Mouse (Mus musculus) kidney, postnatal 25 days (tissue): ENCODE measurements around the gene Insyn1.

Experiments
- DNase-seq, 2 experiments: peaks; one replicate each; pipeline ENCODE4 v3.0.0; 2021; ENCODE audit warnings: mixed read lengths in 2 of 2

Gene Insyn1

GRCm38 (mm10) chr9:58489133-58489864, 896 bp downstream of the Insyn1 start:
- DNase-seq = no peak

- no peak for DNase-seq
Observed at GRCm38 (mm10) chr9:58489865-58490165, 1.4 kb downstream of the Insyn1 start.

DNA sequence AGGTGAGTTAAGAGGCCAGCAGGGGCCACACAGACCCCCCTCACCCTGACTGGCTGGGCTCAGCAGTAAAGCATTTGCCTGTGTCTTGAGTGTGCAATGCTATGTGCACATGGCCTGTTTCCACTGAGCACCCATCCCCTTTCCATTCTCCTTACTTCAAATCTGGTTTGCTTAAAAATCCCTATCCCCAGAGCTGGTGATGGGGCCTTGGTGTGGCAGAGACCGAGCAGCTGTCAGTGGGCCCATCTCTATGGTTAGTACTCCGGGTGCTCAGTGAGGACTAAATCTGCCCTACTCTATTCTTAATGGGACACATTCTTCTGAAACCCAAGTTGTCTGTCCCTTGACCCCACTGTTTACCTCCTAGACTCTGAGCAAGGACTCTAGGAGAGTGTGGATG, 2.0 kb downstream of the Insyn1 start:
- DNase-seq = no peak

GRCm38 (mm10) chr9:58495035-58495434, 6.6 kb downstream of the Insyn1 start:
- DNase-seq = no peak

GRCm38 (mm10) chr9:58496470-58497182, 8.2 kb downstream of the Insyn1 start:
- DNase-seq = no peak

- DNase-seq = no peak
Observed at GRCm38 (mm10) chr9:58497942-58498341, 9.5 kb downstream of the Insyn1 start.

DNA sequence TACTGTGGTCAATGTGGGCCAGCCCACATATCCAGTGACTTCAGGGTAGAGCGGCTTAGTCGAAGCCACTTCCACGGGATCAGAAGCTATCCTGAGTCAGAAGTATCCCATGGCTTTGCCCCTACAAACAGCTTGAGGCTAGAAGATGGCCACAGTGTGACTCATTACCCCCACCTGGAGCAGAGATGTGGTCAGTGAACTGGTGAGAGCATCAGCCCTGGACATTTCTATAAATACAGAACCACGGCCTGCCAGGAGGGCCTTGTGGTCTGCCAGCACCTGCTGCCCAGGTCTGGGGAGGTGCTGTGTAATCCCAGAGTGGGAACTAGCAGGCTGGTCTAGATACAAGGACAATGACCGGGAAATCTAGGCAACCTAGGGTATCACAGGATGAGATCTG, 12.5 kb downstream of the Insyn1 start:
- no peak for DNase-seq

DNA sequence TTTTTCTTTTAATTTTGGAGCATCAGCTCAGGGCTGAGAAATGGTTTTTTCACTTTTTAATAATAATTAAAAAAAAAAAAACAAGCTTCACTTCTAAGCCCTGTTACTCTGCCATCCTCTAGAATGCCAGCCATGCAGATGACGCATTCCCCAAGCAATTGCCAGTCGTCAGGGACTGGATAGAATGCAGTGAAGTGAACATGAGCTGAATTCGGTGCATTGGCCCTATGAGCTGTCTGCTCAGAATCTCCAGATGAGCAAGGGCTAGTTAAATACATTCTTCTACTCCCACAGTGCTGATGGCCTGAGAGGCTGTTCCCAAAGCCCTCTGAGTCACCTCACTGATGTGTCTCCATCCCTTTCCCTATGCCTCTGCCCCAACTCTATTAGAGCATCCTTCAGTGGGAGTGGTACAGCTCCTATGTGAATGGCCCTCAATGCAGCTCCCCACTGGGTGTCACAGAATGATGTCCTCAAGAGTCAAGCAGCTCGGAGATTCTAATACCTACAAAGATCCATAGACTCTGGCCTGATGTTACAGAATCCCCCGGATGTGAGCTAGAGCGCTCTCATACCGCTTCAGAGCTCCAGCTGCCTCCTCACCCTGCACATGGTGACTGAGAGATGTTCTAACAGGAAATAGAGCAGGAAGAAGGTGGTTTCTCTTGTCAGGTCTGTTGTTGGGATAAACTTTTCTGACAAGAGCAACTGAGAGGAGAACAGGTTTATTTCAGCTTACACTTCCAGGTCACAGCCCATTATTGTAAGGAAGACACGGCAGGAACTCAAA, 19.0 kb downstream of the Insyn1 start:
- no peak for DNase-seq

- no peak for DNase-seq
Observed at GRCm38 (mm10) chr9:58510452-58510851, 22.0 kb downstream of the Insyn1 start.

GRCm38 (mm10) chr9:58513749-58514148, 25.3 kb downstream of the Insyn1 start:
- no peak for DNase-seq

DNA sequence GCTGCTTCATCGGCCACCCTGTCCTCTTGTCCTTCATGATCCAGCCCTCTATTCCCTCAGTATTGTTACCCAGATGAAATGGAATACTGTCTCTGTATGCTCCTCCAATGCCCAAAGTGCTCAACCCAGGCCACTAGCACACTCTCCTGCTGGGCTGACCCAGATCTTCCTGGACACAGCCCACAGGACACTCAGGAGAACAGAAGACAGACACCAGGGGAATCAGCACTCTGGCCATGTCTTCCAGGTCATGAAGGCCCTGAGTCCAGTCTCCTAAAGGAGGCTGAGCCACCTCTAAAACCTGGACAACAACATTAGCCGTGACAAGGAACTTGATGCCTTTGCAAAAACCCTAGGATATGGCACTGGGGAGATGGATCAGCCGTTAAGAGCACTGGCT, 28.1 kb downstream of the Insyn1 start:
- no peak for DNase-seq

DNA sequence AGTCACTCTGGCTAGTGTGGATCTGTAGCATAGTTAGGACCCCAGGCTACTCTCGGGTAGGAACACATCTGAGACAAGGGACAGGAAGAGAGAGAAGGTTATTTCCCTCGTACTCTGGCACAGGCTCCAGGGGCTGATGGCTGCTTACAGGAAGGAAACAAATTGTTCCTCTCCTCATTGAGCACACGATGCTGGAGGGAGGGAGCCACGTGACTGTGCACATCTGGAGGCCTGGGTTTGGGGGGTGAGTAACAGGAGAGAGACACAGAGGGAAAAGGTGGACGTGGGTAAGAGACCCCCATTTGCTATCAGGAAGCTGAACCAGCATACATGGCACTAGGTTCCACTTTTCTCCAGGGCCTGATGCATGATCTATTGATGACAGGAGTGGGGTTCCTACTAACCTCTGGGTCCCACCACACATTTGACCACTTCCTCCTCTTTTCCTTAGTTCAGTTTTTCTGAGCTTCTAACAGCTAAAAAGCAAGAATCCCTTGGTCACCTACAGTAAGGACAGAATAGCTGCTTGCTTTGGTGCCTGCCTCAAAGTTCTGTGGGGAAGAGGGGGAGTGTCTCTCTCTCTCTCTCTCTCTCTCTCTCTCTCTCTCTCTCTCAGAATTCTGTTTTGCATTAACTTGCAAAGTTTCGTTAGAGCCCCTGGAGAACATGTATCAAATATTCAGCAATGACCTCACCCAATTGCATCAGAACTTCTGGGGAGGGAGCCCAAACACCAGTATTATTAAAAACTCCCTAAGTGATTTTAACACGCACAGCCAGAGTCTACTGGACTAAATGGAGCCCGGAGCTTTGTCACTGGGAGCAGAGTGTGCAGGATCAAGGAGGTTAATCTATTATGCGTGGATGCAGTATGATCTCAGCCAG, 29.7 kb downstream of the Insyn1 start:
- no peak for DNase-seq

DNA sequence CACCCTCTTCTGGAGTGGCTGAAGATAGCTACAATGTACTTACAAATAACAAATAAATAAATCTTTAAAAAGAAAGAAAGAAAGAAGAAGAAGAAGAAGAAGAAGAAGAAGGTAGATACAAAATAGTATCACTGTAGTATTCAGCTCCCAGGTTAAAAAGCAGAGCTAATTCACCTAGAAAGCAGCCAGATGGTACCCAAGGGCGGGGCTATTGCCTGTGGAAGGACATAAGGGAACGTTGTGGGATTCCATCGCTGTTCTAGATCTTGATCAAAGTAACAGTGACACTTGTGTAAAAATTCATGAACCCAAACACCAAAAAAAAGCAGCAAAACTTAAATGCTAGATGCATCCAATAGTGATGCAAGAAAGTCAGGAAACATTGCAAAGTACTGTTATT, 31.6 kb downstream of the Insyn1 start:
- no peak for DNase-seq

DNA sequence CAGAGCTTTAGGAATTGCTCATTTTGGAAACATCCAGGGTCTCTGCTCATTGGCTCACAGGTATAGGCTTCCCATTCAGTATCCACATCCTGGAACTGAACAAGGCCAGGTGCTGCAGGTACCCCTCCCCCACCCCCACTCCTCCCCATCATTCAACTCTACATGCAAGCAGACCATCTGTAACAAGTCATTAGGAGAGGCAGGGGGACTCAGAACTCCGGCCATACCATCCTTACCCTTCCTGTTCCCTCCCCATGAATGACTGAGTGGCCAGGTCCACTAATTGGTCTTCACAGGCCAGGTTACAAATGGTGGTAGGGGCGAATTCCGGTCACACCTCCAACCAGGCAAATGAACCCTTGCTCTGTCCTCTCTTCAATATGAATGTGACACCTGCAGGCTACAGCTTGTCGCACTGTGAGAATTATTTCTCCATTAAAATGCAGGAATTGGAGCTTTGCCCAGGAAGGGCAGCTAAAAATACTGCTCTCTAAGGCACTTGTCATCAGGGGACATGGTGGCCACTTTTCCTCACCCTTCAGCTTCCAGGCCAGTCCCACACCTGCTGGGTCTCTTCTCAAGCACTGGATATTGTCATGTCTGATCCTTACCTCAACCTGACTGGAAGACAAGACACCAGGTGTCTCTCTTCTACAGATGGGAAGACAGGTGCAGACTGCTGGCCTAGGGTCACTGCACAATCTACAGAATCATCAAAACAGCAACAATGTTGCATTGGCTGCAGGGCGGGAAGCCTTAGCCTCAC, 32.6 kb downstream of the Insyn1 start:
- DNase-seq = no peak

GRCm38 (mm10) chr9:58521883-58522423, 33.5 kb downstream of the Insyn1 start:
- no peak for DNase-seq

- no peak for DNase-seq
Observed at GRCm38 (mm10) chr9:58525108-58525507, 36.7 kb downstream of the Insyn1 start.

DNA sequence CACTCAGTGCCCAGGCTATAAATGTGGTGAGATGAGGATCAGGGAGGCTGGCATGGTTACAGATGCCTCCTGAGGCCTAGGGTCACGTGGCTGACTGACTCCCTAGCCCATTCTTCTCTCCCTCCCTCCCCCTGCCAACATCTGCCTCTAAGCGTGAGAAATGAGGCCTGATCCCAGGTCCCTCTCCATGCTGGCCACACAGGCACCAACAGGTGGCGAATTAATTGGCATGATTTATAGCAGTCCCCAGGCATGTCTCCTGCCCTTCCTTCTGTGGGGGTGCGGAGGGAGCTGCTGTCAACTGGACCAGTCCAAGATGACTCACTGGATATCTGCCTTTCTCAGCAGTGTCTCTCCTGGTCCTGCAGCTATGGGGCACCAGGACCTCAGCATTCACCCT, 39.4 kb downstream of the Insyn1 start:
- no peak for DNase-seq

GRCm38 (mm10) chr9:58530407-58530806, 42.0 kb downstream of the Insyn1 start:
- DNase-seq = no peak

DNA sequence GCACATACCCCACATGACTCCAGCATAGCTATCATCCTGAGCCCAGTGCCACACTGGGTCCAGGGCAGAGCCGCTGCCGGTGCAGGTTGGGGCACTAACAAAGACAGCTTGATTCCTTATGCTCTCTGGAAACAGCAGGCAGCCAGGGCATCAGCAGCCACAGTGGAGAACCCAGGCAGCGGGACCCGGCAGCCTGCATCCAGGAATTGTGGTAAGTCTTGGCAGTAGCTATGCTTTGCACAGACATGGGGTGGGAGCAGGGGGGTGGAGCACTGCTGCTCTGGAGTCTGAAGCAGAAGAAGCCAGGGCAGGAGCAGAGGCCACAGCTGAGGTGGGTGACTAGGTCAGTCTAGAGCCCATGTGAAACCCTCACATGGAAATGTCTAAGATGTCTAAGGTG, 43.8 kb downstream of the Insyn1 start:
- no peak for DNase-seq

DNA sequence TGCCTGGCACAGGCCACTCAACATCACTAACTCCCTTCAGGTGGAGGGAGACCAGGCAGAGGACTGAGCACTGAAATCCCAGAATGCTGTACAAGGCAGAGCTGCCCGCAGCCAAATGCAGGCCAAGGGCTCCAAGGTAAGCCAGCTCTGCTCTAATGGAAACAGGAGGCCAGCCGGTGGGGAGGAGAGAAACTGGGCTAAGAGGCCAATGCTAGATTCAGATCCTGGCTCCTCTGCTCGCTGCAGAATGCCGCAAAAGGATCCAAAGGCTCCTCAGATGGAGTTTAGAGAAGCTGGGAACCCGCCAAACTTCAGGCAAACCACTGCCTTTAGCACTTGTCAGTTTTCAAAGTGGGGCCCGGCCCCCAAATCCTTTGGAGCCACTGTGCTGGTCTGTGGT, 44.9 kb downstream of the Insyn1 start:
- no peak for DNase-seq

- DNase-seq = peak; percentile 50 to 75
Observed at GRCm38 (mm10) chr9:58534766-58535165, 46.4 kb downstream of the Insyn1 start.
